Mouse (Mus musculus) cerebellum, postnatal 36 days (tissue): ENCODE data around the gene Ptprc.

Experiments
- DNase-seq, 2 experiments: peaks; one replicate each; pipeline ENCODE4 v3.0.0; 2021 to 2022; ENCODE audit warnings: mixed read lengths in 2 of 2

The Ptprc gene

GRCm38 (mm10) chr1:138145571-138145970, 29.9 kb downstream of the Ptprc start:
- no peak for DNase-seq

DNA sequence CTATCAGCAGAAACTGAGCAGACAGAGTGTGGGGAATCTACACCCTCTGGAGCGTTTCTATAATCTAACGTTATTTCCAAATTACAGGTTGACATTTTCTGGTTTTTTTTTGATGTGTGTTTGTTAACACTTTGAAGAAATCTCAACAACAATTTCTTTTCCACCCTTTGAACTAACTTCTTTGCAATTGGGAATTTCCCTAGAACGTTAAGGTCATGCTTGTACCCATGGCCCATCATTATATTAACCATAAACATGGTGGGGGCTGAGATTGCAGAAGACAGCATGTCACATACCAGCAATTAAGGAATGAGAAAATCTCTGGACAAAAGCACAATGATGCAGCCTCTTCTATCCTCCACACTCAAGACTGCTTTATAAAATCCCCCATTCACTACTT, 30.4 kb downstream of the Ptprc start:
- DNase-seq: no peak

DNA sequence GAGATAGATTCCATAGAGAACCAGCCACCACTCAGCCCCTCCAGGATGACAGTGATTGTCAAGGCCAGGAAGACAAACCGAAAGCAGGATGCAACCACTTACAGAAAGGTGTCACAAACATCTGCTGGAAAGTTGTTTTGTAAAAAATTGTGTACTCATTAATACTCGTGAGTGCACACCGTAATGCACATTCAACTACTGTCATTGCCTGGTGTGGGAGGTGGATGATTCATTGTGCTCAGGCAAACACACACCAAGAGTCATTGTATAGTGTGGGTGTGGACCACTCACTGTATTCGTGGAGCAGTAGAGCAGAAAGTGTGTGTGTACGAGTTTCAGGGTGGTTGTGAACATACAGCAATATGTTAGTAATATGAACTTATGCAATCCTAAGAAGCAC, 31.1 kb downstream of the Ptprc start:
- no peak for DNase-seq

DNA sequence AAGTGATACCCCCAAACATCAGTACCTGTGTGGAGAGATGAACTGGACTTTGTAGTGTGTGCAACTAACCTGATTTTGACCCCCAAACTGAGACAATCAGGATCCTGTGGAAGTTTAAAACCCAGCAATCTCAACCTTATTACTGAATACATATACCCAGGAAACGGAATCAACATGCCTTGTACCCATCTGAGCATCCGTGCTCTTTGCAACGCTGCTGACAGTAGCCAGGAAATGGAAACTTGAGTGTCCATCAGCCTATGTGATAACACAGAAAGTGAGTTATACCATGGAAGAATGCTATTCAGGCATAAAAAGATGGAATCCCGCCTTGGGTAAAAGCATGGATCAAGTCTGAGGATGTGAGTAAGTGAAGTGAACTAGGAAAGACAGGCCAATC, 34.7 kb downstream of the Ptprc start:
- no peak for DNase-seq

DNA sequence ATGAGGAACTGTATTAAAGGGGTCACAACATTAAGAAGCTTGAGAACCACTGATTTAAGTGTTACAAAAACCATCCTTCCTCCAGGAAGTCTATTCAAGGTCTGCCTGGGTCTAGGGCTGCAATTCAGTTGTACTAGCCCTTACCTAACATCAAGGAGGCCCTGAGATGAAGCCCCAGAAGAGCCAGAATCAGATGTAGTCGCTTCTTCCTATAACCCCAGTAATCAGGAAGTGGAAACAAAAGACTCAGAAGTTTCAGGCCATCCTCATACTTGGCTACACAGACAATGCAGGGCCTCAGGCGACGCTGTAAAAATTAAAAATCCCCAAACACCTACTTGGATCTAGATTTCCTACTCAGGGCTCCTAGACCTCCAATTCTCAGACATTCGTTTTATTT, 37.8 kb downstream of the Ptprc start:
- DNase-seq: no peak

DNA sequence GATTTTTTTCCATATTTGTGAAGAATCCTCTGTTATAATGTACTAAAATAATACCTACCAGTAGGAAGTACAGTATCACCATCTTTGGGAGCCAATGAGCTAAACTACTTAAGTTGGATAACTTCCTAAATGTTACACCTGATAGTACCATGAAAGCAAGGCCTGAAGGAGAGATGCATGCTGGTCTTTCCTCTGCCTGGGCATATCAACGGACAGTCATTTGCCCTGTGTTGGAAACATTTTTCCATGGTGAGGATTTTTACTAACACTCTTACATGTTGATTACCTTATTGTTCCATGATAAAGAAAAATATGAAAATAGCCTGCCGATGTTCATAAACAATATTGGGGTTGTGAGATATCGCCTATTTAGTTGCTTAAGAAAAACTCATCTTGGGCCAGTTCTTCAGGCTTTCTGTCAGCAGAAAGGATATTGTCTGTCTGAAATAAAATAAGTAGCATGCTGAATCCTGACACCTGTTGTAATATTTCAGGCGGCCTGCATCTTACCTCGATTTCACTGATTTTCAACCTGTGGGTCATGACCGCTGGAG, 38.4 kb downstream of the Ptprc start:
- DNase-seq: no peak

GRCm38 (mm10) chr1:138136373-138136779, 39.1 kb downstream of the Ptprc start:
- DNase-seq: peak in 1 of 2 experiments; percentile 4

DNA sequence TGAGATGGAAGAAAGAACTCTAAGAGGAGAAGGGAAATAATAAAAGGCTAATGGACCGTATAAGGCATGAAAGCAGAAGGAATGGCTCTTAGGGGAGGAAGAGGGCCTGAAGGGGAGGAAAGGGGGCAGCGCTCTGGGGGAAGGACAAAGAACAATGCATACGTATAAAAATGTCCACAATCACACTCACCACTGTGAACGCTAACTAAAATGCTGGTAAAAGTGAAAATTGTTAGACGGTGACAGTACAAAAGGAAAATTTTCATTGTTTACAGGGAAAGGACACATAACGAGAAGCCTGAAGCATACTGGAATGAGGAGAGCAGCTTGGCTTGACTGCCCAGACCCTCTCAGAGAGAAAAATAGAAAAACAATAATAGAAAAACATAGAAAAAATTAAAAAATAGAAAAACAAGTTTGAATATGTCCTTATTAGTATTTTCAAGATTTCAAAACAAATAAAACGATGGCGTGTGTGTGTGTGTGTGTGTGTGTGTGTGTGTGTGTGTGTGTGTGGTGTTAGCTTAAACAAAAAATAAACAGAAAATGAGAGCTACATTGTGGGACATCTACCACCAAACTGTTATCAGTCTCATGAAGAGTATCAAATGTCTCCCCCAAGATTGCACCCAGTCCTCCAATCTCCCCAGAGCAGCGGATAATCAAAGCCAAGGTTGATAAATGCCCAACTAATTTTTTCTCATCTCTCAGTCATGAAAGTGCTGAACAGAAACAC, 39.7 kb downstream of the Ptprc start:
- DNase-seq: no peak

- no peak for DNase-seq
Observed at GRCm38 (mm10) chr1:138135117-138135516, 40.4 kb downstream of the Ptprc start.

DNA sequence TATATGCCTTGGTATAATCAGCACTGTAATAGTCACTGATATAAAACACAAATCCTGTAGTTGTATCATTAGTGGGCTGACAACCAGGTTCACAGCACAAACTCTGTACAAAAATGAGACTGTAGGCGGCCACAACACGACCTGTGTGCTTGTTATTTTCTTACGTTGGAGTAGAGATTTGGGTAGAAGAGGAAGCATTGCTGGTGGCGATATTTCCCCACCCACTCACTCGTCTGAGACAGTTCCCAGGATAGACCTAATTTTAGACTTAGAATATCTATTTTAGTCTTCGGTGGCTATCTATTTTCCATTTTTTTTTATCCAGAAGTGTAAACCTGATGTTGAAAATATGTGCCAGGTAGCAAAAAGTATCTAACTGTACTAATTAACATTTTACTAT, 41.2 kb downstream of the Ptprc start:
- DNase-seq: no peak

GRCm38 (mm10) chr1:138131739-138132138, 43.8 kb downstream of the Ptprc start:
- no peak for DNase-seq

GRCm38 (mm10) chr1:138130145-138130544, 45.4 kb downstream of the Ptprc start:
- no peak for DNase-seq

- DNase-seq: no peak
Observed at GRCm38 (mm10) chr1:138126843-138127242, 48.7 kb downstream of the Ptprc start.

DNA sequence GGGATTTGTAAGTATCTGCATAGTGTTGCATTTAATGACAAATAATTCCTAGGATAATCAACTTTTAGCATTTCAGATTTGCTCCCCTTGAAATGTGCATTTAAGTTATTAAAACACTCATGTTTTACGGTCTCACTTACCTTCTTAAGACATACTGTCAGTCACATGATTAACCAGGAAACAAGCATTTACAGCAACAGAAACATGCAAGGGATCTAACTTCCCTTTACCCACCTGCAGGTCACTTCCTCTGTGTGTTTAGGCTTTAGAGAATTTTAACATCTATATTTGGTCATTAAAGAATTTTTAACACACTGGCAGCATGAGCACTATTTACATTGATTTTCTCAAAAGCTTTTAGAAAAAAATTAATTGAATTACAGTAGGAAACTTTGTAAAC, 50.2 kb downstream of the Ptprc start:
- DNase-seq: no peak

DNA sequence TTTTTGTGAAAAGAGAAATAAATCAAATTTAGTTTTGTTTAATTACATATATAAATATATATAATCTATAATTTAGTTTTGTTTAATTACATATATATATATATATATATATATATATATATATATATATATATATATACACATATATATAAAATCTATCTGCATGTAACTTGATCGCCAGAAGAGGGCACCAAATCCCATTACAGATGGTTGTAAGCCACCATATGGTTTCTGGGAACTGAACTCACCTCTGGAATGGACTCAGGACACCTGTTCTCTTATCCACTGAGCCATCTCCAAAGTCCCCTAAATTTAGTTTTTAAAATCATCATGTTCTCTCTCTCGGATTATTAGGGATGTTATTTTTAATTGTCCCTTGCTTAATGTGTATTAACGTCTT, 51.6 kb downstream of the Ptprc start:
- DNase-seq: no peak

- DNase-seq: no peak
Observed at GRCm38 (mm10) chr1:138119895-138120294, 55.6 kb downstream of the Ptprc start.

DNA sequence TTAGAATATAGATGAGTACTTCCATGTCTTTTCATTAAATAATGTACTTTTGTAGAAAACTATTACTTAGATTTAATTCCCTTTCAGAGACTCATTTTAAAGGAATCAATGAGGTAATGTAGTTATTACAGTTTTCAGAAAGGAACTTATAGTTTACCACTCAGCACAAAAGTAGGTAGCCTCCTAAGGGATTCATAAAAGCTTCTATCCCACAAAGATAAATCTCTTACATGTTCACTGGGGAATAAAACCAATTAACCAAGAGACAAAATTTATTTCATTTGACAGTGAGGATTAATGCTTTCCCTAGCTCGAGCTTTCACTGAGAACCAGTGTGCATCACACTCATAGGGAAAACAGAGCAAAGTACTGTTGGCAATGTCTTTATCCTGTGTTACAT, 82.3 kb downstream of the Ptprc start:
- no peak for DNase-seq

DNA sequence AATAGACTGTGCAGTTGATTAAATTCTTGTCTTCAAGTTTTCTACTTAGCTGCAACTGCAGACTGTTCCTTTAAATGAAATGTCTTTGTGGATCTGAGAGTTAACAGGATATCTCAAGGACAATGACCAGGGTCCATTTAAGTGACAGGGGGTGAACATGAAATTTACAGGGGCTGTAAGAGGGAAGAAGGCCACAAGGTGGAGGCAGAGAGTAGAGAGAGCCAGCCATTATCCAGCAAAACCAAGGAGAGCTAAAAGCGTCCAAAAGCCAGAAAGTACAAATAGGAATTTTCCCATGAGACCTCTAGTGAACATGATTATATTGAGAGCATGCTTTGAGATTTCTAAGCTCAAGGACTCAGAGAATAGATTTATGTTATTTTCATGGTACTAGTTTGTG, 89.7 kb downstream of the Ptprc start:
- peak in 1 of 2 experiments; percentile 2 for DNase-seq

DNA sequence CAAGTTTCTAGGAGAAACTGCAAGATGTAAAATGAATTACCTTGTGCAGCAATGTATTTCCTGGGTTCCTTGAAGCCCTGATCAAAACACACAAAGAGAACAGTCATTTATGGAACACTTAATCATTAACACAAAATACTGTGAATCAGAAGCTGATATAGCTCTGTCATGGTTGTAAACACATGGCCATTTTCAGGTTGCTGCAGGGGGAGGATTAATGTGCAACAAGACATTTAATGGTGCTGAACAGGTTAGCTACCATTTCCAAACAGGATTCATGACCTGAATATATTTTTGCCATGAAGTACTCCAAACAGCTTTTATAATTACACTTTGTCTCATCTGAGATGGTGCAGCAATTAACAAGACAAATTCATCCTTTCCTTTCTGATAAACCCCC, 91.8 kb downstream of the Ptprc start:
- DNase-seq: no peak

DNA sequence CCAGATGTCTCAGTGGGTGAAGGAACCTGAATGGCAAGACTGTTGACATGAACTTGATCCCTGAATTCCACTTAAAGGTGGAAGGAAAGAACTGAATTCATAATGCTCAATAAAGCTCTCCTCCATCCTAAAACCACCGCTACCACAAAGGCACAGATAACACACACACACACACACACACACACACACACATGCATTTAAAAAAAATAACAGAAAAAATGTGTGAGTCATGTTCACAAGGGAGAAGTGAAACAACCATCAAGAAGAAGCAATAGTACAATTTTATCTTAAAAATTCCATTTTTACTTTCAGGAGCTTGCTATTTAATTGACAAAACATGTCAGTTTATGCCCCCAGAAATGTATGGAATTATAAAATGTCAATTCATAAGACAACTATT, 95.2 kb downstream of the Ptprc start:
- no peak for DNase-seq

- peak; percentile 75 to 81 for DNase-seq
Observed at GRCm38 (mm10) chr1:138044196-138044945, 131.1 kb downstream of the Ptprc start.

- no peak for DNase-seq
Observed at GRCm38 (mm10) chr1:138040556-138040955, 135.0 kb downstream of the Ptprc start.

DNA sequence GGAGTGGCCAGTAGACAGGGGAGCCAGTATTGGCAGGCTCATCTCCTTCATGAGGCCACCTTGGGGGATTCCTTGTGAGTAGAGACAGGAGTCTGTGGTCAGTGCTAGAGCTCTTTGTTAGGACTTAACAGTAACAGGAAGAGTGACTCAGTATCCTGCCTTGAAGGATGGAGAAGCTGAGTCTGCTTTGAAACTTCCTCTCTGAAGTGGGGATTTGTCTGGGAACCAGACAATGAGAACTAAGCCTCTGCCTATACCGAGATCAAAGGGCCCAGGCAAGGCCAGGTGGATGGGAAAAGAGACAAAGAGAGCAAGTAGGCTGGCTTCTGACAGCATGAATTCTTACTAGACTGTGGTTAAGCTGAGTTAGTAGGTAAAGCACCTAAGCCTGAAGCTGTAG, 136.3 kb downstream of the Ptprc start:
- DNase-seq: no peak

DNA sequence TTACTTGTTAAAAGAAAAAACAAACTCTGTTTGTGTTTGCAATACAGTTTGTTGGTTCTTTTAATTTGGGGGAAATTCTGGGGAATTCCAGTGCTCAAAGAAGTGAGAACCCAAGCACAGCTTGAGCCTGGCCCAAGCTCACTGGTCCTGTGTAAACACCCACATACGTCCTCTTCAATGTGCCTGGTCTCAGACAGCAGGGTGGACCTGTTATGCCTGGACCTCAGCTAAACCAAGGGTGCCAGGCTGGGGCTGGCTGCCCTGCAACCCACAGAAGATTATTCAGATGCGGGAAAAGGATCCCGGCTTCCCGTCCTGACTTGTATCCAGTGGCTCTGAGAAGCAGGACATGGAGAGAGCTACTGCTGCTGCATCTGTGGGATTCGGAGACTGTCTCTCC, 138.0 kb downstream of the Ptprc start:
- DNase-seq: no peak
